In genomic region chr1:52630937-52631299, GRCm38 (mm10) we compare ENCODE assay signal across 8 mouse cellular contexts. TPM values are rescaled to one million over a fixed set of nuclear protein-coding genes. Genes with fewer than 3 reads are reported as not detected.
DNase-seq lines count a peak whose midpoint lies in the region; ATAC-seq and TF ChIP-seq lines count a peak whose summit lies in the region.

No protein-coding gene starts in this region.

- no peaks in the 10 kb centered on the region for H3K4me1 ChIP-seq in liver, adult 2 months (ENCODE audit: control insufficient read depth, insufficient read depth, low read length)
- H3K4me1 ChIP-seq in forebrain, postnatal 0 days (ENCODE audit: insufficient read depth) = peaks cover 8% of the 10 kb centered on the region; the same call in 1 of the 2 replicates
- peaks cover 7% of the 10 kb centered on the region for H3K4me1 ChIP-seq in liver, embryonic 16.5 days (ENCODE audit: control insufficient read depth, low read depth, low read length)
- peaks cover 6% of the 10 kb centered on the region; the same call in 1 of the 2 replicates for H3K4me1 ChIP-seq in stomach, embryonic 14.5 days (ENCODE audit: control insufficient read depth, insufficient read depth, low read length)

- no peak for TF ChIP-seq CTCF in liver, adult 2 months (IDR thresholded peaks at IDR 0.05; ENCODE audit: low read depth, low read length)
- TF ChIP-seq CTCF in forebrain, postnatal 0 days (IDR thresholded peaks at IDR 0.05; ENCODE audit: low read depth) = no peak

- peak overlapping the region; percentile 77 for H3K9ac ChIP-seq in liver, adult 2 months (ENCODE audit: low read depth, low read length)
- H3K9ac ChIP-seq in forebrain, postnatal 0 days = peak overlapping the region; percentile 82
- peak overlapping the region; percentile 77 for H3K9ac ChIP-seq in liver, embryonic 16.5 days (ENCODE audit: low read depth, low read length)
- H3K9ac ChIP-seq in stomach, embryonic 14.5 days (replicated peaks; ENCODE audit: low read depth, low read length) = peak overlapping the region; percentile 64

- H3K4me2 ChIP-seq in forebrain, postnatal 0 days (ENCODE audit: low read depth) = peak overlapping the region; percentile 52
- peak overlapping the region; percentile 65 for H3K4me2 ChIP-seq in liver, embryonic 16.5 days (ENCODE audit: low read depth, low read length)
- peak overlapping the region; percentile 66 for H3K4me2 ChIP-seq in stomach, embryonic 14.5 days (replicated peaks; ENCODE audit: low read depth, low read length)

- intact Hi-C loops in left cerebral cortex, postnatal 10 days (cut with DNase I) = loop anchor here (2.0 to 10.0 kb wide), 2 partner anchors 132 to 486 kb away; no protein-coding TSS in a partner anchor

- peak; percentile 49 for DNase-seq in liver, adult 2 months (ENCODE audit: extremely low read depth, low read depth, low spot score)
- no peak for DNase-seq in liver
- peak; percentile 69 for DNase-seq in ZHBTc4 (ENCODE audit: low read depth, low spot score)
- peak; percentile 67 for DNase-seq in forebrain, postnatal 0 days
- no peak for DNase-seq in cerebellum, postnatal 25 days
- DNase-seq in left cerebral cortex, postnatal 10 days (ENCODE audit: extremely low spot score in 1 of 2, low spot score in 2 of 2) = no peak

- H3K36me3 ChIP-seq in liver, adult 2 months (ENCODE audit: control insufficient read depth, insufficient read depth, low read length) = no peaks in the 10 kb centered on the region
- H3K36me3 ChIP-seq in forebrain, postnatal 0 days (ENCODE audit: insufficient read depth) = 0 out of 2 replicates have a peak, but pooled peaks cover 4% of the 10 kb centered on the region
- H3K36me3 ChIP-seq in liver, embryonic 16.5 days (ENCODE audit: control insufficient read depth, insufficient read depth) = no peaks in the 10 kb centered on the region
- no peaks in the 10 kb centered on the region for H3K36me3 ChIP-seq in stomach, embryonic 14.5 days (ENCODE audit: control insufficient read depth, insufficient read depth, low read length)

- no peak for TF ChIP-seq POLR2A in liver, adult 2 months (IDR thresholded peaks at IDR 0.05; ENCODE audit: extremely low read depth, insufficient read depth, low read length)

- ATAC-seq in forebrain, postnatal 0 days = peak; percentile 78
- ATAC-seq in liver, embryonic 16.5 days (ENCODE audit: low read depth) = peak; percentile 65
- ATAC-seq in stomach, embryonic 14.5 days (ENCODE audit: insufficient number of reproducible peaks, insufficient read depth, low FRiP score, low read depth) = peak; percentile 77; the same call in 1 of the 2 replicates

- no peaks in the 10 kb centered on the region for H3K9me3 ChIP-seq in forebrain, postnatal 0 days (ENCODE audit: low read length)
- H3K9me3 ChIP-seq in liver, embryonic 16.5 days (replicated peaks; ENCODE audit: control insufficient read depth, low read length) = no peaks in the 10 kb centered on the region
- no peaks in the 10 kb centered on the region for H3K9me3 ChIP-seq in stomach, embryonic 14.5 days (ENCODE audit: control insufficient read depth, low read depth, low read length)

- no peak overlapping the region for H3K27ac ChIP-seq in liver, adult 2 months (replicated peaks; ENCODE audit: insufficient read depth, low read depth, low read length)
- H3K27ac ChIP-seq in forebrain, postnatal 0 days (ENCODE audit: low read depth, low read length) = peak overlapping the region; percentile 84
- H3K27ac ChIP-seq in liver, embryonic 16.5 days (ENCODE audit: low read length) = peak overlapping the region; percentile 67
- H3K27ac ChIP-seq in stomach, embryonic 14.5 days (ENCODE audit: low read length) = peak overlapping the region; percentile 81; the same call in 1 of the 2 replicates

- 1% methylated on average over 6 of the region's 6 CpGs for WGBS in liver, adult 2 months
- 0% methylated on average over 6 of the region's 6 CpGs for WGBS in forebrain, postnatal 0 days
- under 1% methylated on average over 6 of the region's 6 CpGs for WGBS in liver, embryonic 16.5 days (ENCODE audit: insufficient replicate concordance)
- 0% methylated on average over 6 of the region's 6 CpGs for WGBS in stomach, embryonic 14.5 days

- H3K27me3 ChIP-seq in liver, adult 2 months (ENCODE audit: control insufficient read depth, insufficient read depth, low read length) = no peaks in the 10 kb centered on the region
- no peaks in the 10 kb centered on the region for H3K27me3 ChIP-seq in forebrain, postnatal 0 days (ENCODE audit: insufficient read depth, low read length)
- no peaks in the 10 kb centered on the region for H3K27me3 ChIP-seq in liver, embryonic 16.5 days (ENCODE audit: control insufficient read depth, insufficient read depth, low read depth, low read length)
- H3K27me3 ChIP-seq in stomach, embryonic 14.5 days (ENCODE audit: control insufficient read depth, insufficient read depth, low read length) = no peaks in the 10 kb centered on the region

- no peaks in the 10 kb centered on the region for H3K79me2 ChIP-seq in liver, adult 2 months (ENCODE audit: control insufficient read depth, insufficient read depth, low read length)

- H3K4me3 ChIP-seq in liver, adult 2 months (ENCODE audit: insufficient read depth, low read depth, low read length) = peak overlapping the region; percentile 82
- H3K4me3 ChIP-seq in forebrain, postnatal 0 days (ENCODE audit: low read depth, low read length) = peak overlapping the region; percentile 82
- peak overlapping the region; percentile 95 for H3K4me3 ChIP-seq in liver, embryonic 16.5 days (ENCODE audit: low read depth, low read length)
- H3K4me3 ChIP-seq in stomach, embryonic 14.5 days (ENCODE audit: low read depth, low read length) = peak overlapping the region; percentile 89

RNA-seq across cellular contexts. Expression of gene Nemp2, which starts 0.4 kb away (rescaled TPM):
- 1.1 and 1.3 TPM in 2 replicates for total RNA-seq in liver, adult 2 months (2014; rRNA removed)
- 0.30 and 0.70 TPM in 2 replicates for polyA plus RNA-seq in liver, adult 2 months (2012; rRNA removed)
- 10.1 and 10.3 TPM in 2 replicates for total RNA-seq in forebrain, postnatal 0 days (2014; rRNA removed)
- 4.2 and 4.7 TPM in 2 replicates for polyA plus RNA-seq in forebrain, postnatal 0 days (2015; fragmentation: Nextera tagmentation; extraction: Ambion mirVana)
- polyA plus RNA-seq in liver, embryonic 16.5 days (2015; fragmentation: Nextera tagmentation; extraction: Ambion mirVana) = 1.3 and 1.5 TPM in 2 replicates
- polyA plus RNA-seq in stomach, embryonic 14.5 days (2014; fragmentation: Nextera tagmentation; extraction: Ambion mirVana) = 14.3 and 16.2 TPM in 2 replicates
- total RNA-seq in left cerebral cortex, postnatal 10 days (2021) = 1 to 10 TPM; 4.0 to 4.2 TPM

Comparison
In these comparisons a context has a peak if more than half of its experiments do, and no peak if none do; other contexts are left out.
1. DNase-seq: peak in liver, adult 2 months (single experiment), ZHBTc4 (single experiment) and forebrain, postnatal 0 days (single experiment); none in liver (single experiment), cerebellum, postnatal 25 days (0 of 2) and left cerebral cortex, postnatal 10 days (0 of 2).
2. Peak in every context shown above with its lines, with median percentiles within 50 percentile points of each other: H3K4me3 ChIP-seq, H3K9ac ChIP-seq, ATAC-seq and H3K4me2 ChIP-seq.